Mouse (Mus musculus): ENCODE results near the gene Zdhhc21. TPM values are rescaled to one million over a fixed set of nuclear protein-coding genes. Genes with fewer than 3 reads are reported as not detected.

The Zdhhc21 gene
- polyA plus RNA-seq, 1 experiment: 7.4 TPM

- Histone ChIP-seq H3K4me3 (ENCODE audit: control insufficient read depth, insufficient read depth, low read length) (no peak overlapping the region), H3K27me3 (ENCODE audit: control insufficient read depth, insufficient read depth, low read length) (no peaks in the 10 kb centered on the region), H3K4me1 (replicated peaks; ENCODE audit: control insufficient read depth, insufficient read depth, low read length) (peaks cover 4% of the 10 kb centered on the region; the same call in 1 of the 2 replicates), H3K27ac (ENCODE audit: control insufficient read depth, insufficient read depth, low read length) (no peak overlapping the region), H3K36me3 (ENCODE audit: control insufficient read depth, insufficient read depth, low read length) (no peaks in the 10 kb centered on the region)
- TF ChIP-seq CTCF (IDR thresholded peaks at IDR 0.05; ENCODE audit: borderline replicate concordance, control insufficient read depth, extremely low read depth, insufficient read depth, low read length, poor library complexity) (no peak), POLR2A (IDR thresholded peaks at IDR 0.05; ENCODE audit: control insufficient read depth, extremely low read depth, insufficient read depth, low read length, poor library complexity) (no peak)
- 33% methylated on average over 4 of the region's 4 CpGs for WGBS
- DNase-seq: no peak
Observed at GRCm38 (mm10) chr4:82858431-82859010, 1.2 kb downstream of the Zdhhc21 start.

GRCm38 (mm10) chr4:82856986-82857385 lies 2.8 kb downstream of the Zdhhc21 start:
- Histone ChIP-seq H3K4me3 (ENCODE audit: control insufficient read depth, insufficient read depth, low read length) (no peak overlapping the region), H3K4me1 (replicated peaks; ENCODE audit: control insufficient read depth, insufficient read depth, low read length) (peaks cover 4% of the 10 kb centered on the region; the same call in 1 of the 2 replicates), H3K27me3 (ENCODE audit: control insufficient read depth, insufficient read depth, low read length) (no peaks in the 10 kb centered on the region), H3K27ac (ENCODE audit: control insufficient read depth, insufficient read depth, low read length) (no peak overlapping the region), H3K36me3 (ENCODE audit: control insufficient read depth, insufficient read depth, low read length) (no peaks in the 10 kb centered on the region; the same call in 1 of the 2 replicates)
- no peak for DNase-seq
- TF ChIP-seq CTCF (IDR thresholded peaks at IDR 0.05; ENCODE audit: borderline replicate concordance, control insufficient read depth, extremely low read depth, insufficient read depth, low read length, poor library complexity) (no peak), POLR2A (IDR thresholded peaks at IDR 0.05; ENCODE audit: control insufficient read depth, extremely low read depth, insufficient read depth, low read length, poor library complexity) (no peak)
- WGBS: 94% methylated on average over 3 of the region's 3 CpGs

- no peak for DNase-seq
- Histone ChIP-seq H3K36me3 (ENCODE audit: control insufficient read depth, insufficient read depth, low read length) (no peaks in the 10 kb centered on the region; the same call in 1 of the 2 replicates), H3K27me3 (ENCODE audit: control insufficient read depth, insufficient read depth, low read length) (no peaks in the 10 kb centered on the region), H3K4me3 (ENCODE audit: control insufficient read depth, insufficient read depth, low read length) (no peak overlapping the region), H3K4me1 (replicated peaks; ENCODE audit: control insufficient read depth, insufficient read depth, low read length) (no peaks in the 10 kb centered on the region), H3K27ac (ENCODE audit: control insufficient read depth, insufficient read depth, low read length) (no peak overlapping the region)
- TF ChIP-seq POLR2A (IDR thresholded peaks at IDR 0.05; ENCODE audit: control insufficient read depth, extremely low read depth, insufficient read depth, low read length, poor library complexity) (no peak), CTCF (IDR thresholded peaks at IDR 0.05; ENCODE audit: borderline replicate concordance, control insufficient read depth, extremely low read depth, insufficient read depth, low read length, poor library complexity) (no peak)
- WGBS: 95% methylated on average over 2 of the region's 2 CpGs
Observed at GRCm38 (mm10) chr4:82853809-82854208, 5.9 kb downstream of the Zdhhc21 start.

GRCm38 (mm10) chr4:82848552-82849234 lies 11.1 kb downstream of the Zdhhc21 start:
- H3K4me3 ChIP-seq (ENCODE audit: control insufficient read depth, insufficient read depth, low read length): no peak overlapping the region
- no peak for DNase-seq
- H3K36me3 ChIP-seq (ENCODE audit: control insufficient read depth, insufficient read depth, low read length): no peaks in the 10 kb centered on the region; the same call in 1 of the 2 replicates
- H3K27me3 ChIP-seq (ENCODE audit: control insufficient read depth, insufficient read depth, low read length): no peaks in the 10 kb centered on the region
- H3K27ac ChIP-seq (ENCODE audit: control insufficient read depth, insufficient read depth, low read length): no peak overlapping the region
- no peak for TF ChIP-seq CTCF (IDR thresholded peaks at IDR 0.05; ENCODE audit: borderline replicate concordance, control insufficient read depth, extremely low read depth, insufficient read depth, low read length, poor library complexity)
- TF ChIP-seq POLR2A (IDR thresholded peaks at IDR 0.05; ENCODE audit: control insufficient read depth, extremely low read depth, insufficient read depth, low read length, poor library complexity): no peak
- WGBS: 71% methylated on average over 5 of the region's 5 CpGs
- H3K4me1 ChIP-seq (replicated peaks; ENCODE audit: control insufficient read depth, insufficient read depth, low read length): no peaks in the 10 kb centered on the region

- H3K4me1 ChIP-seq (replicated peaks; ENCODE audit: control insufficient read depth, insufficient read depth, low read length): no peaks in the 10 kb centered on the region
- no peak overlapping the region for H3K27ac ChIP-seq (ENCODE audit: control insufficient read depth, insufficient read depth, low read length)
- H3K27me3 ChIP-seq (ENCODE audit: control insufficient read depth, insufficient read depth, low read length): no peaks in the 10 kb centered on the region
- DNase-seq: no peak
- H3K4me3 ChIP-seq (ENCODE audit: control insufficient read depth, insufficient read depth, low read length): no peak overlapping the region
- no peak for TF ChIP-seq CTCF (IDR thresholded peaks at IDR 0.05; ENCODE audit: borderline replicate concordance, control insufficient read depth, extremely low read depth, insufficient read depth, low read length, poor library complexity)
- no peak for TF ChIP-seq POLR2A (IDR thresholded peaks at IDR 0.05; ENCODE audit: control insufficient read depth, extremely low read depth, insufficient read depth, low read length, poor library complexity)
- peaks cover 3% of the 10 kb centered on the region for H3K36me3 ChIP-seq (ENCODE audit: control insufficient read depth, insufficient read depth, low read length)
- WGBS: 74% methylated on average over 3 of the region's 3 CpGs
Observed at GRCm38 (mm10) chr4:82837526-82838240, 22.1 kb downstream of the Zdhhc21 start.

- Histone ChIP-seq H3K4me3 (ENCODE audit: control insufficient read depth, insufficient read depth, low read length) (no peak overlapping the region), H3K36me3 (ENCODE audit: control insufficient read depth, insufficient read depth, low read length) (peaks cover 3% of the 10 kb centered on the region), H3K27ac (ENCODE audit: control insufficient read depth, insufficient read depth, low read length) (no peak overlapping the region), H3K27me3 (ENCODE audit: control insufficient read depth, insufficient read depth, low read length) (no peaks in the 10 kb centered on the region), H3K4me1 (replicated peaks; ENCODE audit: control insufficient read depth, insufficient read depth, low read length) (no peaks in the 10 kb centered on the region)
- DNase-seq: no peak
- WGBS: 95% methylated on average over 2 of the region's 2 CpGs
- TF ChIP-seq CTCF (IDR thresholded peaks at IDR 0.05; ENCODE audit: borderline replicate concordance, control insufficient read depth, extremely low read depth, insufficient read depth, low read length, poor library complexity): no peak
- no peak for TF ChIP-seq POLR2A (IDR thresholded peaks at IDR 0.05; ENCODE audit: control insufficient read depth, extremely low read depth, insufficient read depth, low read length, poor library complexity)
Observed at GRCm38 (mm10) chr4:82831155-82831554, 28.6 kb downstream of the Zdhhc21 start.
